9 mouse cellular contexts compared by ENCODE assay signal in the genomic region with DNA sequence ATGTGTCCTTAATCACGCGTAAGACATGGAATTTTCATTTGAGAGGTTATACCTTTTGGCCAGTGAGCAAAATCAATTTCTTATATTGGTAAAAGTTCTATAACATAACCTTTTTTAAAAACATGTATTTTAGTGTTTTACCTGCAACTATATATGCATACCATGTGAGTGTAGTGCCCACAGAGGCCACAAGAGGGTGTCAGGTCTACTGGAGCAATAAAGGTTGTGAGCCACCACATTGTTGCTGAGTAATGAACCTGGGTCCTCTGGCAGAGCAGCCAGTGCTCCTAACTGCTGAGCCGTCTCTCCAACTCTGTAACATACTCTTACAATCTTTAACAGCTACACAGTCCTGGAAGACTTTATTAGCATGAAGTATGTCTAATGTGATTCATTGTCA. TPM values are rescaled to one million over a fixed set of nuclear protein-coding genes. Genes with fewer than 3 reads are reported as not detected.
DNase-seq lines count a peak whose midpoint lies in the region; ATAC-seq and TF ChIP-seq lines count a peak whose summit lies in the region.
"Had no signal": no experiment of that assay in that cellular context is flagged by ENCODE, and none has a peak within 500 bp of the region (broad histone marks: within the 10 kb centered on the region; RNA-seq: fewer than 3 reads in every experiment).

No protein-coding gene starts in this region.

- TF ChIP-seq POLR2A in small intestine, adult 2 months (IDR thresholded peaks at IDR 0.05; ENCODE audit: low read depth, low read length), result no peak

- H3K4me3 ChIP-seq in left cerebral cortex, adult 2 months, result no peak overlapping the region
- H3K4me3 ChIP-seq in G1E (ENCODE audit: low read depth, low read length), result no peak overlapping the region
- H3K4me3 ChIP-seq in small intestine, adult 2 months (ENCODE audit: low read depth, low read length), result no peak overlapping the region
- no peak overlapping the region for H3K4me3 ChIP-seq in forebrain, embryonic 10.5 days
- H3K4me3 ChIP-seq: erythroblast, embryonic 14.5 days; liver, embryonic 15.5 days had no signal

- TF ChIP-seq CTCF in left cerebral cortex, adult 2 months (IDR thresholded peaks at IDR 0.05), result peak; percentile 33
- peak; percentile 29 for TF ChIP-seq CTCF in G1E (IDR thresholded peaks at IDR 0.05; ENCODE audit: low read depth, low read length)
- peak; percentile 42; the same call in 1 of the 2 replicates for TF ChIP-seq CTCF in small intestine, adult 2 months (IDR thresholded peaks at IDR 0.05; ENCODE audit: extremely low read depth, insufficient read length, insufficient replicate concordance, low read depth, low read length)

- intact Hi-C loops in left cerebral cortex, adult 2 months (cut with DNase I), result loop anchor here (1.0 kb wide), 1 partner anchor 54 kb away; no protein-coding TSS in a partner anchor

- H3K27ac ChIP-seq in left cerebral cortex, adult 2 months, result no peak overlapping the region
- no peak overlapping the region for H3K27ac ChIP-seq in small intestine, adult 2 months (ENCODE audit: insufficient read depth, low read depth, low read length)
- H3K27ac ChIP-seq in forebrain, embryonic 10.5 days, result no peak overlapping the region
- H3K27ac ChIP-seq: liver, embryonic 15.5 days had no signal

- 97% methylated on average over 3 of the region's 3 CpGs for WGBS in small intestine, adult 2 months
- whole genome bisulfite sequencing in forebrain, embryonic 10.5 days, result 91% methylated on average over 3 of the region's 3 CpGs

- no peaks in the 10 kb centered on the region for H3K9me3 ChIP-seq in G1E (replicated peaks)
- peaks cover 6% of the 10 kb centered on the region; the same call in 1 of the 2 replicates for H3K9me3 ChIP-seq in forebrain, embryonic 10.5 days
- H3K9me3 ChIP-seq: liver, embryonic 15.5 days had no signal

- ATAC-seq in G1E (ENCODE audit: extremely low read depth, insufficient number of reproducible peaks, low FRiP score, poor library complexity, severe bottlenecking), result no peak

- DNase-seq in left cerebral cortex, adult 2 months (ENCODE audit: extremely low spot score in 1 of 2, low spot score in 2 of 2), result no peak
- no peak for DNase-seq in left cerebral cortex, adult 9 months (ENCODE audit: low spot score in 2 of 2)
- no peak for DNase-seq in G1E (ENCODE audit: low spot score)
- DNase-seq in embryo, embryonic 10.5 days (ENCODE audit: low spot score), result peak; percentile 28
- DNase-seq in forebrain, embryonic 10.5 days (ENCODE audit: extremely low spot score, low spot score), result no peak
- no peak for DNase-seq in ovary, adult 18-20 months (ENCODE audit: low spot score)

- peaks cover 23% of the 10 kb centered on the region for H3K27me3 ChIP-seq in G1E (ENCODE audit: insufficient read depth, low read length)
- no peaks in the 10 kb centered on the region for H3K27me3 ChIP-seq in small intestine, adult 2 months (ENCODE audit: control insufficient read depth, insufficient read depth, low read length)
- H3K27me3 ChIP-seq in forebrain, embryonic 10.5 days (ENCODE audit: poor library complexity, severe bottlenecking), result no peaks in the 10 kb centered on the region
- H3K27me3 ChIP-seq: liver, embryonic 15.5 days had no signal

- no peaks in the 10 kb centered on the region for H3K36me3 ChIP-seq in G1E (replicated peaks)
- no peaks in the 10 kb centered on the region for H3K36me3 ChIP-seq in small intestine, adult 2 months (ENCODE audit: control insufficient read depth, insufficient read depth, low read length)
- peaks cover 89% of the 10 kb centered on the region for H3K36me3 ChIP-seq in forebrain, embryonic 10.5 days (replicated peaks)
- H3K36me3 ChIP-seq: liver, embryonic 15.5 days had no signal

- peaks cover 4% of the 10 kb centered on the region for H3K4me1 ChIP-seq in G1E (ENCODE audit: insufficient read depth, low read depth, low read length)
- H3K4me1 ChIP-seq in small intestine, adult 2 months (ENCODE audit: control insufficient read depth, insufficient read depth, insufficient read length, low read length), result peaks cover under 1% of the 10 kb centered on the region; the same call in 1 of the 2 replicates
- 0 out of 2 replicates have a peak, but pooled peaks cover 3% of the 10 kb centered on the region for H3K4me1 ChIP-seq in forebrain, embryonic 10.5 days
- H3K4me1 ChIP-seq: liver, embryonic 15.5 days had no signal

RNA-seq across cellular contexts. Expression of gene Glipr2, which starts 29.4 kb away (rescaled TPM):
- 1 to 10 TPM; 3.4 to 3.7 TPM for total RNA-seq in left cerebral cortex, adult 2 months (2021)
- 48.9 and 58.3 TPM in 2 replicates for total RNA-seq in G1E (2014; fragmentation: Nextera tagmentation)
- 73.9 and 77.9 TPM in 2 replicates for total RNA-seq in G1E (2017)
- polyA plus RNA-seq in G1E (2012), result 47.0 and 50.6 TPM in 2 replicates
- polyA plus RNA-seq in small intestine, adult 2 months (2012; rRNA removed), result 3.2 and 9.7 TPM in 2 replicates
- polyA plus RNA-seq in forebrain, embryonic 10.5 days (2016; fragmentation: Nextera tagmentation; extraction: Ambion mirVana), result 52.7 and 52.8 TPM in 2 replicates

RNA-seq across cellular contexts. Expression of gene Reck, which starts 52.5 kb away (rescaled TPM):
- 1 to 10 TPM; 7.6 to 8.6 TPM for total RNA-seq in left cerebral cortex, adult 2 months (2021)
- total RNA-seq in G1E (2014; fragmentation: Nextera tagmentation) (not detected in 2 replicates), G1E (2017) (0.06 and 0.71 TPM in 2 replicates)
- polyA plus RNA-seq in G1E (2012), result 0.02 TPM in 1 of 2 replicates, not detected in the other
- polyA plus RNA-seq in small intestine, adult 2 months (2012; rRNA removed), result 1.3 and 2.1 TPM in 2 replicates
- 9.4 and 11.2 TPM in 2 replicates for polyA plus RNA-seq in forebrain, embryonic 10.5 days (2016; fragmentation: Nextera tagmentation; extraction: Ambion mirVana)
- polyA plus RNA-seq: erythroblast, embryonic 14.5 days had no signal

RNA-seq across cellular contexts. Expression of gene Ccin, which starts 55.5 kb away (rescaled TPM):
- not detected for total RNA-seq in left cerebral cortex, adult 2 months (2021)
- total RNA-seq in G1E (2014; fragmentation: Nextera tagmentation), result not detected in 2 replicates
- not detected in 2 replicates for total RNA-seq in G1E (2017)
- polyA plus RNA-seq in G1E (2012), result not detected in 2 replicates
- polyA plus RNA-seq in small intestine, adult 2 months (2012; rRNA removed), result not detected in 2 replicates
- polyA plus RNA-seq in forebrain, embryonic 10.5 days (2016; fragmentation: Nextera tagmentation; extraction: Ambion mirVana), result not detected in 2 replicates
- polyA plus RNA-seq: erythroblast, embryonic 14.5 days; liver, embryonic 15.5 days had no signal
